Mouse (Mus musculus) embryonic facial prominence, embryonic 15.5 days (tissue): Measurements from ENCODE around the gene St6gal1. TPM values are rescaled to one million over a fixed set of nuclear protein-coding genes. Genes with fewer than 3 reads are reported as not detected.

ENCODE experiments used
- ATAC-seq: fragments of 200-750 bp; cut with Nextera tagmentation; 2 replicates; pipeline ENCODE4 v1.8.0; 2017; ENCODE audit warnings: low read depth, moderate TSS enrichment; ENCODE audit not compliant: insufficient number of reproducible peaks, low FRiP score, low TSS enrichment
- H3K27ac ChIP-seq: fragments of 300-500 bp; sonication (generic); replicated peaks from 2 replicates; pipeline ENCODE4 v1.5.1; 2015; ENCODE audit warnings: mild to moderate bottlenecking, inconsistent platforms
- H3K27me3 ChIP-seq: fragments of 300-500 bp; sonication (generic); 2 replicates; pipeline ENCODE4 v1.6.1; 2015; ENCODE audit warnings: inconsistent platforms
- H3K36me3 ChIP-seq: fragments of 300-500 bp; sonication (generic); 2 replicates; pipeline ENCODE4 v1.6.1; 2015; ENCODE audit warnings: mild to moderate bottlenecking, inconsistent platforms
- H3K4me1 ChIP-seq: fragments of 300-500 bp; sonication (generic); 2 replicates; pipeline ENCODE4 v1.6.1; 2015; ENCODE audit warnings: inconsistent platforms
- H3K4me2 ChIP-seq: fragments of 300-500 bp; sonication (generic); replicated peaks from 2 replicates; pipeline ENCODE4 v1.6.1; 2015; ENCODE audit warnings: mild to moderate bottlenecking, inconsistent platforms
- H3K4me3 ChIP-seq: fragments of 300-500 bp; sonication (generic); replicated peaks from 2 replicates; pipeline ENCODE4 v1.5.1; 2015; ENCODE audit warnings: mild to moderate bottlenecking, inconsistent platforms
- H3K9ac ChIP-seq: fragments of 300-500 bp; sonication (generic); 2 replicates; pipeline ENCODE4 v1.6.1; 2015; ENCODE audit warnings: inconsistent platforms
- H3K9me3 ChIP-seq: fragments of 300-500 bp; sonication (generic); replicated peaks from 2 replicates; pipeline ENCODE4 v1.6.1; 2016; ENCODE audit warnings: inconsistent platforms
- WGBS: fragments of 180-500 bp; shearing (Covaris S2); methylation state at CpG from one replicate; pipeline ENCODE4 v1.1.7; 2015; 5-methylcytosine and 5-hydroxymethylcytosine counted together
- polyA plus RNA-seq: library from polyadenylated mRNA; unstranded; fragments of >200 nt; fragmentation: Nextera tagmentation; extraction: Ambion mirVana; gene quantifications from 2 replicates; pipeline ENCODE4 v1.2.1, GENCODE M21; 2015

St6gal1 gene
- polyA plus RNA-seq, 1 experiment from 2014 or later: 16.5 TPM

GRCm38 (mm10) chr16:23401463-23401862, 176.9 kb downstream of the St6gal1 start:
- no peak overlapping the region for H3K4me2 ChIP-seq
- ATAC-seq: no peak
- no peaks in the 10 kb centered on the region for H3K36me3 ChIP-seq
- H3K27ac ChIP-seq: no peak overlapping the region
- no peak overlapping the region for H3K4me3 ChIP-seq
- H3K9ac ChIP-seq: no peak overlapping the region
- no peaks in the 10 kb centered on the region for H3K27me3 ChIP-seq
- no peaks in the 10 kb centered on the region for H3K9me3 ChIP-seq
- H3K4me1 ChIP-seq: peaks cover 4% of the 10 kb centered on the region; the same call in 1 of the 2 replicates
- 41% methylated on average over 4 of the region's 4 CpGs for whole genome bisulfite sequencing

DNA sequence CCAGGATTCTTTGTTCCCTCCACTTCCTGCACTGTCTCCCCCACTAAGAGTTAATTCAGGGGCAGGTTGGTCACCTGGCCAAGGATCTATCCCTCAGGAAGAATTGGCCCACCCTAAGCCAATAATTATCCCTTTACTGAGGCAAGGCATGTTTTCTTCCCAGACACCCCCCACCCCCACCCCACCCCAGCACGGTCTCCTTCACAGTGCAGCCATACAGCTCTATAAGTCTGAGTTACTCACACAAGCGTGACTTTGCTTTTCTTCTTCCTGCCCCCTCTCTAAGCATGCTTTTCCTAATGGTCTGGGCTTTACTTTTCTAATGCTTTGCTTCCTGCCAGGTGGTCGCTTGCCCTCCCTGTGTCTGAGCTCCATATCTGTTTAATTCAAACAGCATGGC, 177.4 kb downstream of the St6gal1 start:
- peaks cover 4% of the 10 kb centered on the region; the same call in 1 of the 2 replicates for H3K4me1 ChIP-seq
- no peaks in the 10 kb centered on the region for H3K27me3 ChIP-seq
- H3K36me3 ChIP-seq: no peaks in the 10 kb centered on the region
- H3K27ac ChIP-seq: no peak overlapping the region
- no peaks in the 10 kb centered on the region for H3K9me3 ChIP-seq
- H3K9ac ChIP-seq: no peak overlapping the region
- ATAC-seq: no peak
- H3K4me2 ChIP-seq: no peak overlapping the region
- no peak overlapping the region for H3K4me3 ChIP-seq
- WGBS: 31% methylated on average over 3 of the region's 3 CpGs

DNA sequence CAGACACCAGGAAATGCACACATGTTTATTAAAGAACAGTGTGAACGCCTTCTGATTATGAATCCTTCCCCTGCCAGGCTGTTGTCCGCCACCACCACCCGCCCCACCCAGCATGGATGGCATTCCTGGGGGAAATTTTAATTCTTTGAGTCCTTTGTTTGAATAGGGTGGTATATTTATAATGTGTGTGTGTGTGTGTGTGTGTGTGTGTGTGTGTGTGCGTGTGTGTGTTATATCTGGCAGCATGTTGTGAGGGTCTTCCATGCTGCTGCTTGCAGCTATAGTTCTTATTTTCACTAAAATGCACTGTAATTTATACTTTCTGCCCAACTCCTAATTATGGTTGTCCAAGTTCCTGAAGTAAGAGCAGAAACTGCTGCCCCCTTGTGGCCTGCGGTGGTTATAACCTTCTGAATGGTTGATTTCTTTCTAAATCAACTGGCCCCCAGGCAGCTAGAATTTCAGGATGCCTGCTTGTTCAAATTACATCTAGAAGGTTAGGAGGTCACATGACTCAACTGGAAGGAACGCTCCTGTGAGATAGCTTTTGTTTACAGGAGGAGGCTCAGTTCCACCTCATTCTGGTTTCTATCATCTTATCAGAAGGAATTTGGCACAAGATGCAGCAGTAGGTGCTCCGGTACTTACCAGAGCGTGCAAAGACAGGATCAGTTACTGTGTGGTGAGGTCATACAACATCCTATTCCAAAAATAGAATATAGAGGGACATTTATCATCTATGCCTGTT, 178.6 kb downstream of the St6gal1 start:
- ATAC-seq: no peak
- no peak overlapping the region for H3K4me2 ChIP-seq

More for the DNA sequence above, 178.6 kb downstream of the St6gal1 start:
- Histone ChIP-seq H3K9ac (no peak overlapping the region), H3K36me3 (no peaks in the 10 kb centered on the region), H3K27me3 (no peaks in the 10 kb centered on the region), H3K4me1 (peaks cover 4% of the 10 kb centered on the region; the same call in 1 of the 2 replicates), H3K27ac (no peak overlapping the region), H3K4me3 (no peak overlapping the region), H3K9me3 (no peaks in the 10 kb centered on the region)
- 27% methylated on average over 8 of the region's 8 CpGs for WGBS

Other genes with a start within 250 kb of the St6gal1 start
- 0.83 and 0.98 TPM in 2 replicates for gene Kng2, start 195.3 kb upstream of the St6gal1 start, polyA plus RNA-seq
- 0.08 and 0.17 TPM in 2 replicates for gene Kng1, start 166.9 kb upstream of the St6gal1 start, polyA plus RNA-seq
- 231 and 236 TPM in 2 replicates for gene Eif4a2, start 117.3 kb upstream of the St6gal1 start, polyA plus RNA-seq
- 83.0 and 86.0 TPM in 2 replicates for gene Rfc4, start 97.0 kb upstream of the St6gal1 start, polyA plus RNA-seq
- gene Adipoq, start 78.2 kb upstream of the St6gal1 start, polyA plus RNA-seq: 0.13 and 0.25 TPM in 2 replicates
- gene Rtp1, start 204.4 kb downstream of the St6gal1 start, polyA plus RNA-seq: 5.2 and 7.5 TPM in 2 replicates